Mouse (Mus musculus) CD4-positive helper T cell, adult 2 months (primary cell): ENCODE measurements around the gene Cpm.
"Not testable (repeated sequence)": the region's sequence is repeated elsewhere in the genome, so short reads cannot be mapped to it uniquely, and the experiment has no call there.

Source experiments
- DNase-seq: peaks from one replicate; pipeline ENCODE4 v3.0.0-alpha.2; 2012; ENCODE audit warnings: low read depth, missing footprints, low spot score

Cpm gene

GRCm38 (mm10) chr10:117629169-117629971 is at the start of gene Cpm:
Gene Cpm (plus strand): TSS chr10:117629500.
- DNase-seq: peak; percentile 89

GRCm38 (mm10) chr10:117579771-117580284 is 49.5 kb upstream of the Cpm start:
- no peak for DNase-seq

GRCm38 (mm10) chr10:117580405-117580804 is 48.9 kb upstream of the Cpm start:
- DNase-seq: no peak

GRCm38 (mm10) chr10:117581007-117581752 is 48.1 kb upstream of the Cpm start:
- no peak for DNase-seq

- no peak for DNase-seq
These were observed 47.6 kb upstream of the Cpm start for GRCm38 (mm10) chr10:117581753-117582062.

- DNase-seq: no peak
These were observed 45.9 kb upstream of the Cpm start for GRCm38 (mm10) chr10:117583155-117584061.

GRCm38 (mm10) chr10:117584102-117584501 is 45.2 kb upstream of the Cpm start:
- DNase-seq: no peak

- DNase-seq: no peak
These were observed 44.5 kb upstream of the Cpm start for GRCm38 (mm10) chr10:117584566-117585515.

GRCm38 (mm10) chr10:117585600-117586299 is 43.5 kb upstream of the Cpm start:
- no peak for DNase-seq

GRCm38 (mm10) chr10:117586859-117587258 is 42.4 kb upstream of the Cpm start:
- no peak for DNase-seq

- no peak for DNase-seq
These were observed 42.0 kb upstream of the Cpm start for GRCm38 (mm10) chr10:117587335-117587734.

- not testable (repeated sequence) for DNase-seq
These were observed 40.7 kb upstream of the Cpm start for GRCm38 (mm10) chr10:117588416-117589143.

GRCm38 (mm10) chr10:117589144-117589940 is 40.0 kb upstream of the Cpm start:
- DNase-seq: no peak

- no peak for DNase-seq
These were observed 38.7 kb upstream of the Cpm start for GRCm38 (mm10) chr10:117590331-117591301.

GRCm38 (mm10) chr10:117591766-117592165 is 37.5 kb upstream of the Cpm start:
- DNase-seq: no peak

- no peak for DNase-seq
These were observed 36.8 kb upstream of the Cpm start for GRCm38 (mm10) chr10:117592306-117593040.
